Mouse (Mus musculus) bone marrow, adult 2 months (tissue): ENCODE results near the gene Col7a1. TPM values are rescaled to one million over a fixed set of nuclear protein-coding genes. Genes with fewer than 3 reads are reported as not detected.

Experiments
- H3K27ac ChIP-seq: fragments of 200-500 bp; 2 replicates; pipeline ENCODE4 v1.5.1; 2012; ENCODE audit warnings: low read depth, mild to moderate bottlenecking, control low read depth, inconsistent platforms, low read length; ENCODE audit not compliant: control insufficient read depth, poor library complexity, insufficient read depth
- H3K4me1 ChIP-seq: fragments of 200-500 bp; 2 replicates; pipeline ENCODE4 v1.6.1; 2011; ENCODE audit warnings: low read length; ENCODE audit not compliant: control insufficient read depth, insufficient read depth
- H3K4me3 ChIP-seq: fragments of 200-500 bp; replicated peaks from 2 replicates; pipeline ENCODE3; 2011; ENCODE audit warnings: mild to moderate bottlenecking, low read depth, low read length, control low read depth; ENCODE audit not compliant: control insufficient read depth
- CTCF ChIP-seq: fragments of 200-500 bp; IDR thresholded peaks from 2 replicates; pipeline ENCODE4 v1.5.1; 2011; ENCODE audit warnings: low read length, control low read depth; ENCODE audit not compliant: control insufficient read depth, insufficient read depth
- POLR2A ChIP-seq: fragments of 200-500 bp; IDR thresholded peaks from 2 replicates; pipeline ENCODE4 v1.6.1; 2011; ENCODE audit warnings: low read depth, mild to moderate bottlenecking, control low read depth, low read length, borderline replicate concordance; ENCODE audit not compliant: control insufficient read depth
- WGBS: fragments of 180-500 bp; shearing (Covaris S2); methylation state at CpG from one replicate; pipeline ENCODE4 v1.1.7; 2018; 5-methylcytosine and 5-hydroxymethylcytosine counted together
- polyA plus RNA-seq: library from polyadenylated mRNA; stranded (reverse); fragments of >200 nt; gene quantifications from 2 replicates; pipeline ENCODE4 v1.2.4, GENCODE M21; 2011; ENCODE audit warnings: low replicate concordance; ENCODE audit not compliant: missing spikeins, insufficient read depth, insufficient read length

Gene Col7a1
- polyA plus RNA-seq, 1 experiment = 17.5 TPM

GRCm38 (mm10) chr9:108936418-108937364 lies 16.7 kb upstream of the Col7a1 start, which contains the start of gene Uqcrc1:
Gene Uqcrc1, plus strand, starts transcription at chr9:108936633.
- TF ChIP-seq CTCF = peak; percentile 94
- peak; percentile 93; the same call in 1 of the 2 replicates for TF ChIP-seq POLR2A
- Histone ChIP-seq H3K4me1 (no peaks in the 10 kb centered on the region; the same call in 1 of the 2 replicates), H3K27ac (peak within 1 kb of the TSS; percentile 27; the same call in 1 of the 2 replicates), H3K4me3 (peak within 1 kb of the TSS; percentile 92)
- under 1% methylated on average over 58 of the region's 58 CpGs for WGBS

GRCm38 (mm10) chr9:108945111-108945510 lies 8.3 kb upstream of the Col7a1 start:
- WGBS = 90% methylated on average over 9 of the region's 9 CpGs

GRCm38 (mm10) chr9:108945608-108946007 lies 7.8 kb upstream of the Col7a1 start:
- Histone ChIP-seq H3K4me3 (no peak overlapping the region), H3K4me1 (no peaks in the 10 kb centered on the region), H3K27ac (no peak overlapping the region)
- WGBS = 70% methylated on average over 5 of the region's 5 CpGs
- no peak for TF ChIP-seq POLR2A
- TF ChIP-seq CTCF = no peak

More at GRCm38 (mm10) chr9:108945111-108945510, 8.3 kb upstream of the Col7a1 start:
- no peaks in the 10 kb centered on the region for H3K4me1 ChIP-seq
- no peak overlapping the region for H3K4me3 ChIP-seq
- no peak overlapping the region for H3K27ac ChIP-seq
- no peak for TF ChIP-seq CTCF
- no peak for TF ChIP-seq POLR2A

GRCm38 (mm10) chr9:108949231-108949966 lies 4.0 kb upstream of the Col7a1 start:
- TF ChIP-seq POLR2A = no peak
- no peak for TF ChIP-seq CTCF
- WGBS = 86% methylated on average over 13 of the region's 13 CpGs
- no peaks in the 10 kb centered on the region for H3K4me1 ChIP-seq
- no peak overlapping the region for H3K4me3 ChIP-seq
- no peak overlapping the region for H3K27ac ChIP-seq

GRCm38 (mm10) chr9:108949967-108950728 lies 3.2 kb upstream of the Col7a1 start:
- 87% methylated on average over 9 of the region's 9 CpGs for WGBS
- Histone ChIP-seq H3K27ac (no peak overlapping the region), H3K4me1 (no peaks in the 10 kb centered on the region), H3K4me3 (no peak overlapping the region)
- TF ChIP-seq CTCF (no peak), POLR2A (no peak)

- WGBS = 82% methylated on average over 11 of the region's 11 CpGs
- H3K4me1 ChIP-seq = no peaks in the 10 kb centered on the region
- no peak overlapping the region for H3K27ac ChIP-seq
- TF ChIP-seq POLR2A (no peak), CTCF (no peak)
- H3K4me3 ChIP-seq = no peak overlapping the region
Observed at GRCm38 (mm10) chr9:108955241-108955640, 1.9 kb downstream of the Col7a1 start.

- WGBS = 90% methylated on average over 11 of the region's 11 CpGs
- no peak overlapping the region for H3K4me3 ChIP-seq
- no peaks in the 10 kb centered on the region for H3K4me1 ChIP-seq
- no peak overlapping the region for H3K27ac ChIP-seq
- TF ChIP-seq POLR2A = no peak
- no peak for TF ChIP-seq CTCF
Observed at GRCm38 (mm10) chr9:108955846-108956245, 2.5 kb downstream of the Col7a1 start.
